Mouse (Mus musculus) cerebellum, adult 9-11 months (tissue): ENCODE results near the gene Gtf2ird1.
"Not testable (repeated sequence)": the region's sequence is repeated elsewhere in the genome, so short reads cannot be mapped to it uniquely, and the experiment has no call there.

Experiments used
- DNase-seq: peaks from one replicate; pipeline ENCODE4 v3.0.0; 2022

Gtf2ird1 gene

DNA sequence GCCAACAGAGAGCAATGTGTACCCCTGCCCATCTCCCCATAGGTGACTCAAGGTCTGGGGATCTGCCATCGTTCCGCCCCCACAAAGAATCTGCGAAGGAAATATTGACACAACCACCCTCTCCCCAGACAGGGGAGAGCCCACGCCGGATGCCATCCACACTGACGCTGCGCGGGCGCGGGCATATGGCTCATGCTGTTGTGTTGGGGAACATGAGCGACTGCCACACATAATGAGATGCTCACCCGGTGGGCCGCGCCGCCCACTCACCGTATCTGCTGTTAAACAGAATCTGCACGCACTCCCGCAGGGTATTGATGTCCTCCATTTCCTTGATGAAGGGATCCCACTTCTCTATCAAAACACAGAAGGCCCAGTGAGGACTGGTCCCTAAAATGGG lies 54.7 kb downstream of the Gtf2ird1 start:
- DNase-seq = no peak

DNA sequence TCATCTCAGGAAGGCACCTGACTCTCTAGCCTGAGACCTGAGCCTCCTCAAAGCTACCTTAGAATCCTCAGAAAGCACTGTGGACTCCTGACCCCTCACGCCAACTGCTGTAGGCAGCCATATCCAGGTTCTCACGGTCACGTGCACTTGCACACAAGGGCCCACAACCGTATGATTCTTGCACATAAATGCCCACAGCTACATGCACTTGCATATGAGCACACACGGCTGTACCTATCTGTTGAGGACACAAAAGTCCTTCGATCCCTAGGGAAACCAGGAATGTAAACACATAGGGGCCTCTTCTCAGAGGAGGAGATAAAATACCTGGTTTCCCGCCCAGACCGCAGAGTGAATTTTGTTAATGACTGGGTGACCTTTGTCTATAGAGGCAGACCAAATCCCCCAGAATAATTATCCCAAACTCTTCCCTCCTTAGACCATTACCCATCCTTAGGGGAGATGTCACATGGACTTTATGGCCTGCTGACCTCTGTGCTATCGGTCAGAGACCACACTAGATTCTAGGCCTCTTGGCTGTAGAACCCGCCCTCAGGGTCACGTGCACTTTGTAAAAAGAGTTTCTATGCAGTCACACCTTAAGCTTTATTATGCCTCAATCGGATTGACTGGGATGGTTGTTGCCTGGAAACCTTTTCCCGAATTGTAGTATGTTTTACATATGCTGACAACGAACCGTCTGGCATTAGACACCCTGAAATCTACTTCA lies 58.9 kb downstream of the Gtf2ird1 start:
- no peak for DNase-seq

GRCm38 (mm10) chr5:134396519-134396918 lies 60.0 kb downstream of the Gtf2ird1 start:
- DNase-seq = no peak

DNA sequence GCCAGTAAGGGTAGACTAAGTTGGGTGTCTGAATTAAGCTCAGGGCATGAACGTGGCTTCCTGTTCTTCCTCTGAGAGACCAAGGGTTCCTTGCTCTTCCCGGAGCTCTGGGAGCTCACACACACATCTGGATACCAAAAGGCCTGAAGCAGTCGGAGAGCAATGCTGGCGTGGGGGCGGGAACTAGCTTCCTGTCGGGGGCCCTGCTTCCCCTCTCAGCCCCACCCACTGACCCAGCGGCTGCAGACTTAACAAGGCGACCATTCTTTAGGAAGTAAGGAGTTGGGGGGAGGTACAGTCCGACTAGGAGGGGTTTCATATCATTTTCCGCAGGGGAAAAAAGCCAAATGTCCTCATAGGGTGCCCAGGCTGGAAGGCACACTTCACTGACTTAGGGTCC lies 61.9 kb downstream of the Gtf2ird1 start:
- DNase-seq = no peak

- DNase-seq = no peak
These were observed 62.9 kb downstream of the Gtf2ird1 start for GRCm38 (mm10) chr5:134393624-134394023.

- peak; percentile 50 for DNase-seq
These were observed 71.4 kb downstream of the Gtf2ird1 start for GRCm38 (mm10) chr5:134385106-134385505.

GRCm38 (mm10) chr5:134375256-134375655 lies 81.3 kb downstream of the Gtf2ird1 start:
- no peak for DNase-seq

GRCm38 (mm10) chr5:134374546-134374945 lies 82.0 kb downstream of the Gtf2ird1 start:
- DNase-seq = no peak

DNA sequence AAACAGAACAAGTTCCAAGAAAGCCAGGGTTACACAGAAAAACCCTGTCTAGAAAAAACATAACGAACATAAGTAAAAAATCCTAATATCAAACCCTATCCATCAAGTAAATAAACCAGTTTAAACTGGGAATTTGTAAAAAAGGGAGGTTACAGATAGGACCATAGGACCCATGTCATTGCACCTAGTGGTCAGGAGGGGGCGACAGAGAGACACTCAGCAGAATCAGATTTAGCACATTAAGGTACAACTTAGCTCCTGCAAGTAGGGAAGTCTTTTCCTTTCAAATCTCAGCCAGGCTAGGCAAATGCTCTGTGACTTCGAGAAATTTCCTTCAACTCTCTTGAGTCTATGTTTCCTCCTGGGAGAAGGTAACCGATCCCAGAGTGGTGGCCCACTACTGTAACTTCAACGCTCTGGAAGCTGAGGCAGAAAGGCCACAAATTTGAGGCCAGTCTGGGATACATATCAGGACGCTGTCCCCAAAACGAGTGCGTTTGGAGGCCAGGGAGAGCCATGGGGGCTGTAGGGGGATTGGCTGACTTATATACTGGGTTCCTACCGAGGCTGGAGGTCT lies 82.5 kb downstream of the Gtf2ird1 start:
- DNase-seq = peak; percentile 40

GRCm38 (mm10) chr5:134372926-134373658 lies 83.4 kb downstream of the Gtf2ird1 start:
- DNase-seq = no peak

DNA sequence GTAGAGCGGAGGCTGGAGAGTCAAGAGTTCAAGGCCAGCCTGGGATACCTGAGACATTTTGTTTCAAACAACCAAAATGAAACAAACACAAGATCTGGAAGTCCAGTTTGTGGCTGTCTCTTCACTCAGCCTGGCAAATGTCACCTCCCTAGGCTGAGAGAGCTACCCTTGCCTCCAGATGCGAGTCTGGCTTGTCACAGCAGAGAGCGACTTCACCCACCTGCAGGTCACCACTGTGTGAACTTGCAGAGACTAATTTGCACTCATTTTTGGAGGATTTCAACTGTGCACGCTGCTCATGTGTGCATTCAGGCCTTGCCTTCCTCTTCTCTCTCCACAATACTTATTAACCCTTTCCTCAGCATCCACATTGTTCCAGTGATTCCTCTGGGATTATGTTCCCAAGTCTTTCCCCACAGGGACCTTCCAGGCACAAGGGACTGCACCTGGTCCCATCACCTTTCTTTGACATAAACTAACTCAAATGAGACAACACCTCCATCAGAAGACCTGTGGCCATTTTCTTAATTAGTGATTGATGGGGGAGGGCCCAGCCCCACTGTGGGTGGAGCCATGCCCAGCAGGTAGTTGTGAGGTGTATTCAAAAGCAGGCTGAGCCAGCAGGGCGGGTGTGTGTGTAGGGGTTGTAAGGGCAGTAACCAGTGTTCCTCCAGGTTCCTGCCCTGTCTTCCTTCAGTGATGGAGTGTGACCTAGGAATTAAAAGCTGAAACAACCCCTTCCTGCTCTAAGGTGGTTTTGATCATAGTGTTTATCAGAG lies 84.8 kb downstream of the Gtf2ird1 start:
- DNase-seq = no peak

DNA sequence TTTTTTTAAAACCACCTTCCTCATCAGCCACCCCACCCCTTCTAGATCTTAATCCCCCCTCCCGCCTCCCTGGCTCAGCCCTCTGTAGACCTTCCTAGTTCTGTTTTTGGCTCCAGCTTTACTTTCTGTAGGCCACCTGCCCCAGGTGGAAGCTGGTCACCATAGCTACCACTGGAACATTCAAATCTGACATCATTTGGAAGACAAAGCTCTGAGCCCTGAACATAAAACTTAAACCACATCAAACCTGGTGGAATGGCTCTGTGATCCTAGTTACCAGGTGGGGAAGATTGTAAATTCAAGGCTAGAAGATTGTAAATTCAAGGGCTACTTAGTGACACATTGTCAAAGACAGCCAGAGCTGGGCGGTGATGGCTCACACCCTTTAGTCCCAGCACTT lies 85.7 kb downstream of the Gtf2ird1 start:
- no peak for DNase-seq

DNA sequence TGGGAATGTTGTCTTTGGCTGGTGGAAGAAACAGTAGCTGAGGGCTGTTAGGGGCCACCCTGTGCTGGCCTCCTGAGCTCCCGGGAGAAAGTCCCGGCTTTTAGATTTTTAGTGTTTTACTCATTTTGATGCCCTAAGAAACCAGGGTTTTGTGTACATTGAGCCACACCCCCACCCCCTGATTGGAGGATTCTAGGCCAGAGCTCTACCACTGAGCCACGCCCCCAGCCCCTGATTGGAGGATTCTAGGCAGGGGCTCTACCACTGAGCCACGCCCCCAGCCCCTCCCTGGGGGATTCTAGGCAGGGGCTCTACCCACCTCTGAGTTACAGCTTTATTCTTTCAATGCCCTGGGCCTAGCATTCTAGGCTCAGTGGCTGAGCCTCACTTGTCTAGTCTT lies 97.4 kb downstream of the Gtf2ird1 start:
- no peak for DNase-seq

DNA sequence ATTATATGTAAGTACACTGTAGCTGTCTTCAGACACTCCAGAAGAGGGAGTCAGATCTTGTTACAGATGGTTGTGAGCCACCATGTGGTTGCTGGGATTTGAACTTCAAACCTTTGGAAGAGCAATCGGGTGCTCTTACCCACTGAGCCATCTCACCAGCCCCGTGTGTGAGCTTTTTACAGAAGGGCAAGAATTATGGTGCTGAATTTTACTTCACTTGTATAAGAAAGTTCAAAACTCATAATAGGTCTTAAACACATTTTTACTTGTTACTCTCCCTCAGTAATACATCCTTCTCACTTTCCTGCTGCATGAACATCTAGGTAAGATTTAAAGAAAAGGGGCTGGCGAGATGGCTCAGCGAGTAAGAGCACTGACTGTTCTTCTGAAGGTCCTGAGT lies 101.1 kb downstream of the Gtf2ird1 start:
- DNase-seq = not testable (repeated sequence)

DNA sequence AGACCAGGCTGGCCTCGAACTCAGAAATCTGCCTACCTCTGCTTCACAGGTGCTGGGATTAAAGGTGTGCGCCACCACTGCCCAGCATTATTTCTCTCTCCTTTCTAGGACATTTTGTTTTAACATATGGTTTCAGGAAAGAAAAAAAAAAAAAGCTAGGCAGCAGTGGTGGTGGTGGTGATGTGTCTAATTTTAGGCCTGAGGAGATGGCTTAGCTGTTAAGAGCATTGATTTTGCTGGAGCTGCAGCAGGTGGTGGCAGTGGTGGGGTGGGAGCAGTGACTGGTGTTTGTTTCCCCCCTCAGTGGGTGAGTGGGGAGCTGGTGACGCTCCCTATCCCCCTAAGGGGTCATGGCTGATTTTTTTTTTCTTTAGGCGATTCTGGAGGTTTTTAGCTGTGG lies 103.4 kb downstream of the Gtf2ird1 start:
- DNase-seq = no peak

- DNase-seq = no peak
These were observed 104.0 kb downstream of the Gtf2ird1 start for GRCm38 (mm10) chr5:134352527-134353001.

GRCm38 (mm10) chr5:134350660-134351059 lies 105.9 kb downstream of the Gtf2ird1 start:
- DNase-seq = peak; percentile 27

DNA sequence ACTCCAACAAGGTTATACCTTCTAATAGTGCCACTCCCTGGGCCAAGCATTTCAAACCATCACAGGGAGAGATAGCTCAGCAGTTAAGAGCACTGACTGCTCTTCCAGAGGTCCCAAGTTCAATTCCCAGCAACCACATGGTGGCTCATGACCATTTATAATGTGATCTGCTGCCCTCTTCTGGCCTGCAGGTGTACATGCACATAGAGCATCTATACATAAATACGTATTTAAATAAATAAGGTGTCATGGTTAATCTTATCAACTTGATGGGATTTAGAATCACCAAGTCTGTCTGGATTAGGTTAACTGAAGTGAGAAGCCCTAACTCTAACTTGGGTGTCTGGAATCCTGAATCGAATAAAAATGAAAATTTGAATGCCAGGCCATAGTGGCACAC lies 109.5 kb downstream of the Gtf2ird1 start:
- DNase-seq = no peak

- no peak for DNase-seq
These were observed 111.1 kb downstream of the Gtf2ird1 start for GRCm38 (mm10) chr5:134345449-134345848.

GRCm38 (mm10) chr5:134344076-134344475 lies 112.4 kb downstream of the Gtf2ird1 start:
- DNase-seq = no peak

- not testable (repeated sequence) for DNase-seq
These were observed 113.0 kb downstream of the Gtf2ird1 start for GRCm38 (mm10) chr5:134343530-134343929.

GRCm38 (mm10) chr5:134342503-134343205 lies 113.9 kb downstream of the Gtf2ird1 start:
- no peak for DNase-seq
